Mouse (Mus musculus): Measurements from ENCODE around the gene Fam131b. TPM values are rescaled to one million over a fixed set of nuclear protein-coding genes. Genes with fewer than 3 reads are reported as not detected.

The Fam131b gene
- total and polyA plus RNA-seq, 3 experiments = 0.60 to 0.82 (median 0.61) TPM

DNA sequence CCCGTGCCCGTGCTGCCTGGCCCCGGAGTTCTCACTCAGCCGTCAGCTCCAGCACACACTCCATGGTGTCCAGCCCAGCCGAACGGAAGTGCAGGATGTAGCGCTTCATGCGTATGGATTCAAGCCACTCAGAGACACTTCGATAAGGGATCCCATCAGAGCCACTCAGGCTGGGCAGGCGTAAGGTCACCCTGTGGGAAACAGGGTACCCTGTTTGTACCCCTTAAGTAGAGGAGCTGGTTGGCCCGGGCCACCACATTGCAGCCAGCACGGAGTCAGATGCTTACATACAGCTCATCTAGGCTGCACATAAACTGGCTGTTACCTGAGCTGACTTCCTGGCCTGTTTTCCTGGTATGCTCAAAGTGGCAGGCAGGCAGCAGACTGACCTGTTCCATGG, 34.5 kb upstream of the Fam131b start:
- peak in 1 of 2 experiments; percentile 43 for DNase-seq
- intact Hi-C loops (cut with DNase I) = no loop called here
- Histone ChIP-seq H3K4me3 (no peak overlapping the region), H3K4me1 (ENCODE audit: control insufficient read depth, insufficient read depth, low read length) (peaks cover 43% of the 10 kb centered on the region), H3K27me3 (ENCODE audit: control insufficient read depth, insufficient read depth, low read length) (no peaks in the 10 kb centered on the region), H3K9ac (ENCODE audit: low read depth, low read length) (no peak overlapping the region), H3K27ac (peak overlapping the region; percentile 62), H3K36me3 (ENCODE audit: control insufficient read depth, insufficient read depth, low read length) (peaks cover 19% of the 10 kb centered on the region), H3K79me2 (replicated peaks; ENCODE audit: control insufficient read depth, insufficient read depth, low read length) (no peaks in the 10 kb centered on the region)
- TF ChIP-seq POLR2A (IDR thresholded peaks at IDR 0.05; ENCODE audit: insufficient read depth, low read depth, low read length) = no peak
- TF ChIP-seq CTCF (IDR thresholded peaks at IDR 0.05) = no peak
- no peak for TF ChIP-seq EP300 (IDR thresholded peaks at IDR 0.05; ENCODE audit: insufficient read depth, low read depth, low read length)
- 44% methylated on average over 12 of the region's 12 CpGs for WGBS

DNA sequence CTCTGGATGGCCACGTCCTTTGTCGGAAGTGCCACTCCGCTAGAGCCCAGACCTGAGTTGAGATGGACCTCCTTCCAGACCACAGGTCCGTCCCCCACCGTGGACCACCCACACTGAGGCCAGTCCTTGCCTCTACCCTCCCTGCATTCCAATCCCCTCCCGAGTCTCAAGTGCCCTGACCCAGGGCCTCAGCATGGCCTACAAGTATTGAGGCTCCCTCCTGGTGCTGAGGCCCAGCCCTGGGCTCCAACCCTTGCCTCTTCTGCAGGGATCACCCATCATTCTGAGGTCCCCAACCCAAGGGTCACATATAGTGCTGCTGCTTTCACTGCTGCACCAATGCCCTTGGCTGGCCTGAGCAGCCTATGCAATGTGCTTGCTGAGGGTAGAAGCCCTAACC, 33.5 kb upstream of the Fam131b start:
- H3K79me2 ChIP-seq (replicated peaks; ENCODE audit: control insufficient read depth, insufficient read depth, low read length) = no peaks in the 10 kb centered on the region
- no peak overlapping the region; the same call in 1 of the 2 replicates for H3K27ac ChIP-seq
- peaks cover 25% of the 10 kb centered on the region for H3K36me3 ChIP-seq (ENCODE audit: control insufficient read depth, insufficient read depth, low read length)
- peaks cover 45% of the 10 kb centered on the region for H3K4me1 ChIP-seq (ENCODE audit: control insufficient read depth, insufficient read depth, low read length)
- no peaks in the 10 kb centered on the region for H3K27me3 ChIP-seq (ENCODE audit: control insufficient read depth, insufficient read depth, low read length)
- peak in 1 of 2 experiments; percentile 27 for DNase-seq
- H3K9ac ChIP-seq (ENCODE audit: low read depth, low read length) = no peak overlapping the region
- 64% methylated on average over 6 of the region's 6 CpGs for WGBS
- intact Hi-C loops (cut with DNase I) = no loop called here
- no peak overlapping the region for H3K4me3 ChIP-seq
- no peak for TF ChIP-seq CTCF (IDR thresholded peaks at IDR 0.05)
- no peak for TF ChIP-seq EP300 (IDR thresholded peaks at IDR 0.05; ENCODE audit: insufficient read depth, low read depth, low read length)
- TF ChIP-seq POLR2A (IDR thresholded peaks at IDR 0.05; ENCODE audit: insufficient read depth, low read depth, low read length) = no peak

DNA sequence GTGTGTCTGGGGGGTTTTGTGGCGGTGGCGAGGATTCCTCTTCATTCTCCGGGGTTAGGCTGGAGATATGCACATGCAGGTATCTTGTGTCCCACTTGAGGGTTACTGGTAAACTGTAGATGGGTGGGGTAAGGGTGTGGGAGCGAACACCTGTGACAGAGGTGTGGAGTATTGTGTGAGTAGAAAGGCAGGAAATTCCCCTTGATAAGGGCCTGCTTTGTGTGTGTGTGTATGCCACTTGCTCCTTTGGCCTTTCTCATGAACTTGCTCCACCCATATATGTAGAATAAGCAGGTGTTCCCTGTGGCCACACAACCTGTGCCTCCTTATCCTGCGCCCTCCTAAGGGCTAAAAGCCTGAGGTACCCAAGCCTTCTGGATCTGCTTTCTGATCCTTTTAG, 32.5 kb upstream of the Fam131b start:
- peaks cover 35% of the 10 kb centered on the region for H3K36me3 ChIP-seq (ENCODE audit: control insufficient read depth, insufficient read depth, low read length)
- 81% methylated on average over 5 of the region's 5 CpGs for WGBS
- intact Hi-C loops (cut with DNase I) = no loop called here

DNA sequence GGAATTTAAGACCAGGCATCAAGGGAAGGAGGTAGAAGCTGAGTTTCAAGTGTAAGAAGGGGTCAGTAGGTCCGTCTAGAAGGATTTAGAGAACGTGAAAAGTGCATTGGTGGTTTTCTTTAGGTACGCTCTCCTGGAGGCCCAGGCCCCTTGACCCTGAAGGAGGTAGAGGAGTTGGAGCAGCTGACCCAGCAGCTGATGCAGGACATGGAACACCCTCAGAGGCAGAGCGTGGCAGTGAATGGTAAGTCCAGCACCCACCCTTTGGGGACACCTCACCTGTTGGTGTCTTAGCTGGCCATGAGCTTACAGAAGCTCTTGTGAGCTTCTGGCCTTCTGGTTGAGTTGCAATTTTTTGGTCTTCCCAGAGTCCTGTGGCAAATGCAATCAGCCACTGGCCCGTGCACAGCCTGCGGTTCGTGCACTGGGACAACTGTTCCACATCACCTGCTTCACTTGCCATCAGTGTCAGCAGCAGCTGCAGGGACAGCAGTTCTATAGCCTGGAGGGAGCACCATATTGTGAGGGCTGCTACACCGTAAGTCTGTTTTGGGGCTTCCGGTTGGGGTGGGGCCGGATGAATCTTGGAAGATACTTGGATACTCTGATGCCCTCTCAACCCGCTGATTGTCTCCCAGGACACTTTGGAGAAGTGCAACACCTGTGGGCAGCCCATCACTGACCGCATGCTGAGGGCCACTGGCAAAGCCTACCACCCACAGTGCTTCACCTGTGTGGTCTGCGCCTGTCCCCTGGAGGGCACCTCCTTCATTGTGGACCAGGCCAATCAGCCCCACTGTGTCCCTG, 31.6 kb upstream of the Fam131b start:
- 89% methylated on average over 13 of the region's 13 CpGs for WGBS
- H3K36me3 ChIP-seq (ENCODE audit: control insufficient read depth, insufficient read depth, low read length) = peaks cover 41% of the 10 kb centered on the region
- intact Hi-C loops (cut with DNase I) = no loop called here
- no peak overlapping the region for H3K4me3 ChIP-seq
- no peak for TF ChIP-seq EP300 (IDR thresholded peaks at IDR 0.05; ENCODE audit: insufficient read depth, low read depth, low read length)
- no peak for TF ChIP-seq CTCF (IDR thresholded peaks at IDR 0.05)
- 0 out of 2 replicates have a peak, but pooled peaks have one; percentile 1 for TF ChIP-seq POLR2A (IDR thresholded peaks at IDR 0.05; ENCODE audit: insufficient read depth, low read depth, low read length)
- DNase-seq = peak in 1 of 2 experiments; percentile 20
- no peaks in the 10 kb centered on the region for H3K79me2 ChIP-seq (replicated peaks; ENCODE audit: control insufficient read depth, insufficient read depth, low read length)
- H3K27ac ChIP-seq = no peak overlapping the region
- peaks cover 43% of the 10 kb centered on the region for H3K4me1 ChIP-seq (ENCODE audit: control insufficient read depth, insufficient read depth, low read length)
- no peak overlapping the region for H3K9ac ChIP-seq (ENCODE audit: low read depth, low read length)
- no peaks in the 10 kb centered on the region for H3K27me3 ChIP-seq (ENCODE audit: control insufficient read depth, insufficient read depth, low read length)

More for the DNA sequence above, 32.5 kb upstream of the Fam131b start:
- no peak overlapping the region for H3K9ac ChIP-seq (ENCODE audit: low read depth, low read length)
- no peak overlapping the region; the same call in 1 of the 2 replicates for H3K27ac ChIP-seq
- H3K27me3 ChIP-seq (ENCODE audit: control insufficient read depth, insufficient read depth, low read length) = no peaks in the 10 kb centered on the region
- peaks cover 39% of the 10 kb centered on the region for H3K4me1 ChIP-seq (ENCODE audit: control insufficient read depth, insufficient read depth, low read length)
- no peak overlapping the region for H3K4me3 ChIP-seq
- DNase-seq = no peak
- TF ChIP-seq POLR2A (IDR thresholded peaks at IDR 0.05; ENCODE audit: insufficient read depth, low read depth, low read length) (no peak), EP300 (IDR thresholded peaks at IDR 0.05; ENCODE audit: insufficient read depth, low read depth, low read length) (no peak), CTCF (IDR thresholded peaks at IDR 0.05) (no peak)
- no peaks in the 10 kb centered on the region for H3K79me2 ChIP-seq (replicated peaks; ENCODE audit: control insufficient read depth, insufficient read depth, low read length)

DNA sequence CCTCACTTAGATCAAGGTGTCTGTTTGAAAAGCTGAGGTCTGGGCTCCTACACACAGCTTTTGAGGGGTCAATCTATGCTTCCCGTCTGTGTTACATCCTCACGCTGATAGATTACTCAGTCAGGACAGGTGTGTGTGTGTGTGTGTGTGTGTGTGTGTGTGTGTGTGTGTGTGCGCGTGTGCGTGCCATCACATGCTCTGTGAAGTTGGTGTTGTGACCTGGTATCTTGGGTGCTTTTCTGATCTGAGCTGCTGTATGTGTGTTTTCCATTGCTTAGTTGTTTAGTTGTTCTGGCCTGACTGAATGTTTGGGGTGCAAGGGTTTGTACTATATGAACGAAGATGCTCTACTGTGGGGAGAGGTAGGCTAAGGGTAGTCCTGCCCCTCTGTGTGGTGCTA, 30.9 kb upstream of the Fam131b start:
- 84% methylated on average over 6 of the region's 6 CpGs for WGBS
- Histone ChIP-seq H3K4me1 (ENCODE audit: control insufficient read depth, insufficient read depth, low read length) (peaks cover 42% of the 10 kb centered on the region), H3K36me3 (ENCODE audit: control insufficient read depth, insufficient read depth, low read length) (peaks cover 39% of the 10 kb centered on the region), H3K9ac (ENCODE audit: low read depth, low read length) (no peak overlapping the region), H3K27ac (no peak overlapping the region), H3K27me3 (ENCODE audit: control insufficient read depth, insufficient read depth, low read length) (no peaks in the 10 kb centered on the region), H3K4me3 (no peak overlapping the region), H3K79me2 (replicated peaks; ENCODE audit: control insufficient read depth, insufficient read depth, low read length) (no peaks in the 10 kb centered on the region)
- intact Hi-C loops (cut with DNase I) = no loop called here
- TF ChIP-seq POLR2A (IDR thresholded peaks at IDR 0.05; ENCODE audit: insufficient read depth, low read depth, low read length) (0 out of 2 replicates have a peak, but pooled peaks have one; percentile 13), EP300 (IDR thresholded peaks at IDR 0.05; ENCODE audit: insufficient read depth, low read depth, low read length) (no peak), CTCF (IDR thresholded peaks at IDR 0.05) (no peak)
- DNase-seq = no peak
